Mouse (Mus musculus): ENCODE measurements around the gene Atp1a3. TPM values are rescaled to one million over a fixed set of nuclear protein-coding genes. Genes with fewer than 3 reads are reported as not detected.

Atp1a3 gene
- polyA plus RNA-seq (2014; fragmentation: Illumina TruSeq; extraction: RNeasy Lipid Tissue Mini Kit (QIAGEN cat#74804); ENCODE audit: insufficient read depth, low read depth, low replicate concordance) = 1.9 TPM

GRCm38 (mm10) chr7:25005421-25006065 lies at the start of gene Atp1a3:
Atp1a3 (minus strand) TSS chr7:25005958.

GRCm38 (mm10) chr7:24971972-24972893 lies 33.5 kb downstream of the Atp1a3 start, which contains the start of gene Rabac1:
Rabac1 (minus strand) TSS chr7:24972754.

GRCm38 (mm10) chr7:24944257-24944950 lies 61.4 kb downstream of the Atp1a3 start, which contains the start of gene Gm4881:
Gm4881 (minus strand) TSS chr7:24944494.

Other genes with a start within 250 kb of the Atp1a3 start
- gene Cd177, start 245.6 kb downstream of the Atp1a3 start, polyA plus RNA-seq (2014; fragmentation: Illumina TruSeq; extraction: RNeasy Lipid Tissue Mini Kit (QIAGEN cat#74804); ENCODE audit: insufficient read depth, low read depth, low replicate concordance) = 2.9 TPM
- 0.31 TPM for gene Ceacam10, start 228.8 kb downstream of the Atp1a3 start, polyA plus RNA-seq (2014; fragmentation: Illumina TruSeq; extraction: RNeasy Lipid Tissue Mini Kit (QIAGEN cat#74804); ENCODE audit: insufficient read depth, low read depth, low replicate concordance)
- gene Gm9844, start 143.7 kb downstream of the Atp1a3 start, polyA plus RNA-seq (2014; fragmentation: Illumina TruSeq; extraction: RNeasy Lipid Tissue Mini Kit (QIAGEN cat#74804); ENCODE audit: insufficient read depth, low read depth, low replicate concordance) = 10.3 TPM
- not detected for gene Lypd4, start 136.0 kb downstream of the Atp1a3 start, polyA plus RNA-seq (2014; fragmentation: Illumina TruSeq; extraction: RNeasy Lipid Tissue Mini Kit (QIAGEN cat#74804); ENCODE audit: insufficient read depth, low read depth, low replicate concordance)
- gene Dmrtc2, start 135.9 kb downstream of the Atp1a3 start, polyA plus RNA-seq (2014; fragmentation: Illumina TruSeq; extraction: RNeasy Lipid Tissue Mini Kit (QIAGEN cat#74804); ENCODE audit: insufficient read depth, low read depth, low replicate concordance) = not detected
- gene Rps19, start 121.6 kb downstream of the Atp1a3 start, polyA plus RNA-seq (2014; fragmentation: Illumina TruSeq; extraction: RNeasy Lipid Tissue Mini Kit (QIAGEN cat#74804); ENCODE audit: insufficient read depth, low read depth, low replicate concordance) = 2,096 TPM
- gene Cd79a, start 108.6 kb downstream of the Atp1a3 start, polyA plus RNA-seq (2014; fragmentation: Illumina TruSeq; extraction: RNeasy Lipid Tissue Mini Kit (QIAGEN cat#74804); ENCODE audit: insufficient read depth, low read depth, low replicate concordance) = 88.3 TPM
- 98.1 TPM for gene Arhgef1, start 103.0 kb downstream of the Atp1a3 start, polyA plus RNA-seq (2014; fragmentation: Illumina TruSeq; extraction: RNeasy Lipid Tissue Mini Kit (QIAGEN cat#74804); ENCODE audit: insufficient read depth, low read depth, low replicate concordance)
- gene Gm4881, start 61.5 kb downstream of the Atp1a3 start, polyA plus RNA-seq (2014; fragmentation: Illumina TruSeq; extraction: RNeasy Lipid Tissue Mini Kit (QIAGEN cat#74804); ENCODE audit: insufficient read depth, low read depth, low replicate concordance) = not detected
- gene Rabac1, start 33.2 kb downstream of the Atp1a3 start, polyA plus RNA-seq (2014; fragmentation: Illumina TruSeq; extraction: RNeasy Lipid Tissue Mini Kit (QIAGEN cat#74804); ENCODE audit: insufficient read depth, low read depth, low replicate concordance) = 441 TPM
- 4.9 TPM for gene Grik5, start 66.4 kb upstream of the Atp1a3 start, polyA plus RNA-seq (2014; fragmentation: Illumina TruSeq; extraction: RNeasy Lipid Tissue Mini Kit (QIAGEN cat#74804); ENCODE audit: insufficient read depth, low read depth, low replicate concordance)
- gene Zfp574, start 66.6 kb upstream of the Atp1a3 start, polyA plus RNA-seq (2014; fragmentation: Illumina TruSeq; extraction: RNeasy Lipid Tissue Mini Kit (QIAGEN cat#74804); ENCODE audit: insufficient read depth, low read depth, low replicate concordance) = 8.7 TPM
- 1.9 TPM for gene Pou2f2, start 173.8 kb upstream of the Atp1a3 start, polyA plus RNA-seq (2014; fragmentation: Illumina TruSeq; extraction: RNeasy Lipid Tissue Mini Kit (QIAGEN cat#74804); ENCODE audit: insufficient read depth, low read depth, low replicate concordance)
- gene Dedd2, start 214.7 kb upstream of the Atp1a3 start, polyA plus RNA-seq (2014; fragmentation: Illumina TruSeq; extraction: RNeasy Lipid Tissue Mini Kit (QIAGEN cat#74804); ENCODE audit: insufficient read depth, low read depth, low replicate concordance) = 16.3 TPM
- 2.4 TPM for gene Zfp526, start 215.5 kb upstream of the Atp1a3 start, polyA plus RNA-seq (2014; fragmentation: Illumina TruSeq; extraction: RNeasy Lipid Tissue Mini Kit (QIAGEN cat#74804); ENCODE audit: insufficient read depth, low read depth, low replicate concordance)
- 41.0 TPM for gene Gsk3a, start 231.9 kb upstream of the Atp1a3 start, polyA plus RNA-seq (2014; fragmentation: Illumina TruSeq; extraction: RNeasy Lipid Tissue Mini Kit (QIAGEN cat#74804); ENCODE audit: insufficient read depth, low read depth, low replicate concordance)
- 10.8 TPM for gene Erf, start 244.8 kb upstream of the Atp1a3 start, polyA plus RNA-seq (2014; fragmentation: Illumina TruSeq; extraction: RNeasy Lipid Tissue Mini Kit (QIAGEN cat#74804); ENCODE audit: insufficient read depth, low read depth, low replicate concordance)

Measured in lung, adult 10 weeks (tissue).